Mouse (Mus musculus) liver, embryonic 15.5 days (tissue): ENCODE measurements around the gene Pml. TPM values are rescaled to one million over a fixed set of nuclear protein-coding genes. Genes with fewer than 3 reads are reported as not detected.
"Not testable (repeated sequence)": the region's sequence is repeated elsewhere in the genome, so short reads cannot be mapped to it uniquely, and the experiment has no call there.

Source experiments
- ATAC-seq: fragments of 200-750 bp; cut with Nextera tagmentation; 2 replicates; pipeline ENCODE4 v1.8.0; 2017; ENCODE audit warnings: moderate number of reproducible peaks, mild to moderate bottlenecking, moderate library complexity; ENCODE audit not compliant: insufficient read depth
- H3K27ac ChIP-seq: fragments of 300-500 bp; sonication (generic); replicated peaks from 2 replicates; pipeline ENCODE4 v1.5.1; 2015; ENCODE audit warnings: mild to moderate bottlenecking, inconsistent platforms
- H3K27me3 ChIP-seq: fragments of 300-500 bp; sonication (generic); 2 replicates; pipeline ENCODE4 v1.6.1; 2015; ENCODE audit warnings: mild to moderate bottlenecking, inconsistent platforms
- H3K36me3 ChIP-seq: fragments of 300-500 bp; sonication (generic); replicated peaks from 2 replicates; pipeline ENCODE4 v1.6.1; 2015; ENCODE audit warnings: moderate library complexity, mild to moderate bottlenecking, inconsistent platforms
- H3K4me1 ChIP-seq: fragments of 300-500 bp; sonication (generic); replicated peaks from 2 replicates; pipeline ENCODE4 v1.6.1; 2015; ENCODE audit warnings: inconsistent platforms
- H3K4me2 ChIP-seq: fragments of 300-500 bp; sonication (generic); 2 replicates; pipeline ENCODE4 v1.6.1; 2015; ENCODE audit warnings: moderate library complexity, mild to moderate bottlenecking, inconsistent platforms
- H3K4me3 ChIP-seq: fragments of 300-500 bp; sonication (generic); replicated peaks from 2 replicates; pipeline ENCODE4 v1.5.1; 2015; ENCODE audit warnings: mild to moderate bottlenecking, inconsistent platforms
- H3K9ac ChIP-seq: fragments of 300-500 bp; sonication (generic); 2 replicates; pipeline ENCODE4 v1.6.1; 2015; ENCODE audit warnings: moderate library complexity, mild to moderate bottlenecking, inconsistent platforms
- H3K9me3 ChIP-seq: fragments of 300-500 bp; sonication (generic); replicated peaks from 2 replicates; pipeline ENCODE4 v1.6.1; 2016; ENCODE audit warnings: inconsistent platforms
- WGBS: fragments of 180-500 bp; shearing (Covaris S2); methylation state at CpG from one replicate; pipeline ENCODE4 v1.1.7; 2015; ENCODE audit warnings: mixed read lengths; ENCODE audit not compliant: insufficient replicate concordance; 5-methylcytosine and 5-hydroxymethylcytosine counted together
- polyA plus RNA-seq: library from polyadenylated mRNA; unstranded; fragments of >200 nt; fragmentation: Nextera tagmentation; extraction: Ambion mirVana; gene quantifications from 2 replicates; pipeline ENCODE4 v1.2.1, GENCODE M21; 2015

The Pml gene
- polyA plus RNA-seq, 1 experiment from 2014 or later = 19.3 TPM

DNA sequence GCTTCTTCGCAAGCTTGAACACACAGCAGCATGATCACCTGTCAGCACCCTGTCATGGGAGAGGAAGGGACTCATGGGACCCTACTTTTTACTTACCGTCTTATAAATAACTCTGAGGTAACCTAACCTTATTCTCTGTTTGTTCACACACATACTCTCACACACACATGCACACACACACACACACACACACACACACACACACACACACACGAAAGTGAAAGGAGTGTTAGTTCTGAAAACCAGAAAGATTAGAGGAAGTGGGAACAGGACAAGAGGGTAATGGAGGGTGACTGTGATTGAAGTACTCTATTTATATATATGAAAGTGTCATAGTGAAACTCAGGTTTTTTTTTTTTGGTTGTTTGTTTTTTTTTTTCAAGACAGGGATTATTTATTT is 21.5 kb upstream of the Pml start:
- no peak for ATAC-seq
- 55% methylated on average over 3 of the region's 3 CpGs for WGBS
- H3K4me1 ChIP-seq = peaks cover 38% of the 10 kb centered on the region
- no peaks in the 10 kb centered on the region for H3K36me3 ChIP-seq
- no peak overlapping the region for H3K4me3 ChIP-seq
- H3K9me3 ChIP-seq = no peaks in the 10 kb centered on the region
- H3K4me2 ChIP-seq = no peak overlapping the region
- H3K27ac ChIP-seq = no peak overlapping the region
- no peaks in the 10 kb centered on the region for H3K27me3 ChIP-seq
- no peak overlapping the region for H3K9ac ChIP-seq

DNA sequence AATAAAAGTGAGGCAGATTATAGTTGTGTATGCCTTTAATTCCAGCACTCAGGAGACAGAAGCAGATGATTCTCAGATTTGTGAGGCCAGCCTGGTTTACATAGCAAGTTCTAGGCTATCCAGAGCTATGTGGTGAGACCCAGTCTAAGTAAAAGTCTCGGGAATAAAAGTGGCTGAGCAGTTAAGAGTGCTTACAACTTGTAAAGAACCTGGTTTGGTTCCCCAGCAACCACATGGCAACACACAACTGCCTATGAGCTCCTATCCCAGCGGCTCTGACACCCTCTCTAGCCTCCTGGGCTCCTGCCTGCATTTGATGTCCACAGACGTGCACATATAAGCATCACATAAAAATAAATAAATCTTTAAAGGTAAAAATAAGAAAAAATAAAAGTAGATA is 20.5 kb upstream of the Pml start:
- Histone ChIP-seq H3K9ac (no peak overlapping the region), H3K9me3 (no peaks in the 10 kb centered on the region), H3K36me3 (no peaks in the 10 kb centered on the region), H3K4me1 (peaks cover 31% of the 10 kb centered on the region), H3K27me3 (no peaks in the 10 kb centered on the region), H3K4me3 (no peak overlapping the region), H3K4me2 (no peak overlapping the region), H3K27ac (no peak overlapping the region)
- no peak for ATAC-seq
- WGBS = 37% methylated on average over 3 of the region's 3 CpGs

DNA sequence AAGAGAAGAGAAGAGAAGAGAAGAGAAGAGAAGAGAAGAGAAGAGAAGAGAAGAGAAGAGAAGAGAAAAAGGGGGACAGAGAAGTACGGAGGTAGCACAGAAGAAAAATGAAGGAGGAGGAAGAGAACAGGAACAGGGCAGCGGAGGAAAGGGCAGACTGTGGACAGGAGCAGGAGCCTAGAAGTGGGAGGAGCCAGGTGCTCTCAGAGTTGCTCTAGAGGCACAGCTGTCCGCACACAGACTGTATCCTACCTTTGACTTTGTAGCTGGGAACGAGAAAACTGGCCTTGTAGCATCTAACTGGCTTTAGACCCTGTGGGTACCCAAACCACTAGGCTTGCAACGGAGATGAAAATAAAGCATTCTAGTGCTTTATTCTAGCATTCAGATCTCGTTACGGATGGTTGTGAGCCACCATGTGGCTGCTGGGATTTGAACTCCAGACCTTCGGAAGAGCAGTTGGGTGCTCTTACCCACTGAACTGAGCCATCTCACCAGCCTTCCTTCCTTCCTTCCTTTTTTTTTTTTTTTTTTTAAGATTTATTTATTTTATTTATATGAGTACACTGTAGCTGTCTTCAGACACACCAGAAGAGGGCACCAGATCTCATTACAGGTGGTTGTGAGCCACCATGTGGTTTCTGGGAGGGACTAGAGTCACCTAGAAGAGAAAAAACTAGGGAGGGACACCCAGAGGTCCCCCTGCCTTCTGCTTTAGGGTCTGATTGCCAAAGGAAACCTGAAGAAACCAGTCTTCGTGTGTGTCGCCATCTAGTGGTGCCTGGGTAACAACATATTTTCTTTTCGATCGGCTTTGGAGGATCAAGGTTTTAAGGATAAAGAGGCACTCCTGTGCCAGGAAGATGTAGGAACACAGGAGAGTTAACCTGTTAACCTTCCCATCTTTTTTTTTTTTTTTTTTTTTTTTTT is 19.1 kb upstream of the Pml start:
- Histone ChIP-seq H3K4me2 (no peak overlapping the region), H3K27me3 (no peaks in the 10 kb centered on the region), H3K9me3 (no peaks in the 10 kb centered on the region), H3K27ac (no peak overlapping the region), H3K4me3 (no peak overlapping the region), H3K9ac (no peak overlapping the region), H3K4me1 (peaks cover 21% of the 10 kb centered on the region), H3K36me3 (no peaks in the 10 kb centered on the region)
- WGBS = 34% methylated on average over 12 of the region's 12 CpGs
- no peak for ATAC-seq

DNA sequence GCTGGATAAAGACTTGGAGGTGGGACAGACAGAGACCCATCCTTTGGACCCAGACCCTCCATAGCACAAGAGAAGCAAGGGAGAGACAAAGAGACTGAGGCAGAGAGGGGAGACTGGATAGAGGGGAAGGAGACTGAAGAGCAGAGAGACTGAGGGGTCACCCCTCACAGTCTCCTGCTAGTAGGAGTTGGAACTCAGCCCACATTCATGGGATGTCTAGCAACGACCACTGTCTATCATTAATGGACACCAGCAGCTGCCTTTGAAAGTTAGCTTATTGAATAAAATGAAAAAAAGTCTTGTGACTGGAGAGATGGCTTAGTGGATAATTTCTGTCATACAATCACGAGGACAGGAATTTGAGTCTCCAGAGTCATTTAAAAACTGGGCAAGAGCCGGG is 17.5 kb upstream of the Pml start:
- no peak overlapping the region for H3K4me3 ChIP-seq
- H3K9me3 ChIP-seq = no peaks in the 10 kb centered on the region
- H3K36me3 ChIP-seq = no peaks in the 10 kb centered on the region
- H3K9ac ChIP-seq = no peak overlapping the region
- H3K4me2 ChIP-seq = no peak overlapping the region
- no peak for ATAC-seq
- 61% methylated on average over 3 of the region's 3 CpGs for WGBS
- H3K27me3 ChIP-seq = no peaks in the 10 kb centered on the region
- no peak overlapping the region; the same call in 1 of the 2 replicates for H3K27ac ChIP-seq
- peaks cover 21% of the 10 kb centered on the region for H3K4me1 ChIP-seq

DNA sequence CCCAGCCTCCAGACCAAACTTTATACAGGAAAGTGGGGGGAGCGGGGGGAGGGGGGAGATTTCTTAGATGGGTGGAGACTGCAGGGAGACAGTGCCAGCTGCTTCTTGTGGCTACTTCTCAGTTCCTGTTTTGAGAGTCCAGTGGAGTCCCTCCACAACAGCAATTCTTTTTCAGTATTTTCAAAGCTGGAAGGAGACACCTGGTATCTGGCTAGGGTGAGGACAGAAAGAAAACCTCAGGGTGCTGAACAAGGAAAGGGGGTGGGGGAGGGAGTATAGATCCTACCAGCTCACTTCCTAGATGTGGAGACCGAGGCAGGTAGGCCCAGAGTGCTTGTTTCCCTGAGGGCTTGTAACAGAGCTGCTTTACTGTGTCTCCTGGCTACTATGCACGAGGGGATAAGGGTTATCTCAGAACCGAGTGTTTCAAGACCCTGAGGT is 17.0 kb upstream of the Pml start:
- Histone ChIP-seq H3K9me3 (no peaks in the 10 kb centered on the region), H3K4me2 (no peak overlapping the region), H3K9ac (no peak overlapping the region), H3K36me3 (no peaks in the 10 kb centered on the region), H3K4me1 (peaks cover 21% of the 10 kb centered on the region), H3K27ac (no peak overlapping the region; the same call in 1 of the 2 replicates), H3K27me3 (no peaks in the 10 kb centered on the region), H3K4me3 (no peak overlapping the region)
- no peak for ATAC-seq
- WGBS = 10% methylated on average over 4 of the region's 4 CpGs

DNA sequence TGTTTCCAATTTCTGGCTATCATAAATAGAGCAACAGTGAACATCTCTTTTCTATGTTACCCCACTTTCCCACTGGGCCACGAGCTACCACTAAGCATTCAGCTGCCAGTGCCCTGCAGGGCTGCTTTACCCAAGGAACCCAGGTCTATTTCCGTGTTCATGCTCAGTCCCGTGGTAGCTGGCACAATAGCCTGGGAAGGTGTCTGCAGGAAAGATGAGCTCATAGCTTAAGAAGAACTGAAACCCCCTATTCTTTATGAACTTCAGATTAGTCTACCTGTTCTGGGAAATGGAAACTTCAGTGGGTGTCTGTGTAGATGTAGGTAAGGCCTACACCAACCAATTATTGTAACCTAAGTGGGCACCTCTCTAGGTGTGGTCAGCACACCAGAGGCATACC is 15.8 kb upstream of the Pml start:
- Histone ChIP-seq H3K27me3 (no peaks in the 10 kb centered on the region), H3K9ac (no peak overlapping the region), H3K9me3 (no peaks in the 10 kb centered on the region), H3K27ac (no peak overlapping the region), H3K36me3 (no peaks in the 10 kb centered on the region), H3K4me2 (no peak overlapping the region), H3K4me1 (peaks cover 21% of the 10 kb centered on the region), H3K4me3 (no peak overlapping the region)
- 48% methylated on average over 3 of the region's 3 CpGs for WGBS
- ATAC-seq = no peak

DNA sequence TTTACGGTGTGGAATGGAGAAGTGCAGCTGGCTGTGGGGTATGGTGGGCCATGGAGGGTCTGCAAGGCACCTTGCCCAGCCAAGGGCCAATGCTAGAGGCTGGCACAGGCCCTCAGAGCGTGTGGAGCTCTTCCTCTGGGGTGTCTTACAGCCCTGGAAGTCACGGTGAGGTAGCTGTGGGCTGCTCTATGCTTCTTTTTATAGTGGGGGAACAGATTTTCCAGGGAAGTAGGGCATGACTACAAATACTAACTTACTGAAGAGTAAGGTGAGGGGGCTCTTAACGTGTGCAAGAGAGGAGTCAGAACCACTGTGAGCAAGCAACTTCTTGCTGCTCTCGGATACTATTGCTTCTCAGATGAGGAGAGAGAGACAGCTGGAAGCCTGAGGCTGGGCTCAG is 12.9 kb upstream of the Pml start:
- H3K36me3 ChIP-seq = 0 out of 2 replicates have a peak, but pooled peaks cover 3% of the 10 kb centered on the region
- WGBS = 75% methylated on average over 5 of the region's 5 CpGs
- H3K4me2 ChIP-seq = no peak overlapping the region

DNA sequence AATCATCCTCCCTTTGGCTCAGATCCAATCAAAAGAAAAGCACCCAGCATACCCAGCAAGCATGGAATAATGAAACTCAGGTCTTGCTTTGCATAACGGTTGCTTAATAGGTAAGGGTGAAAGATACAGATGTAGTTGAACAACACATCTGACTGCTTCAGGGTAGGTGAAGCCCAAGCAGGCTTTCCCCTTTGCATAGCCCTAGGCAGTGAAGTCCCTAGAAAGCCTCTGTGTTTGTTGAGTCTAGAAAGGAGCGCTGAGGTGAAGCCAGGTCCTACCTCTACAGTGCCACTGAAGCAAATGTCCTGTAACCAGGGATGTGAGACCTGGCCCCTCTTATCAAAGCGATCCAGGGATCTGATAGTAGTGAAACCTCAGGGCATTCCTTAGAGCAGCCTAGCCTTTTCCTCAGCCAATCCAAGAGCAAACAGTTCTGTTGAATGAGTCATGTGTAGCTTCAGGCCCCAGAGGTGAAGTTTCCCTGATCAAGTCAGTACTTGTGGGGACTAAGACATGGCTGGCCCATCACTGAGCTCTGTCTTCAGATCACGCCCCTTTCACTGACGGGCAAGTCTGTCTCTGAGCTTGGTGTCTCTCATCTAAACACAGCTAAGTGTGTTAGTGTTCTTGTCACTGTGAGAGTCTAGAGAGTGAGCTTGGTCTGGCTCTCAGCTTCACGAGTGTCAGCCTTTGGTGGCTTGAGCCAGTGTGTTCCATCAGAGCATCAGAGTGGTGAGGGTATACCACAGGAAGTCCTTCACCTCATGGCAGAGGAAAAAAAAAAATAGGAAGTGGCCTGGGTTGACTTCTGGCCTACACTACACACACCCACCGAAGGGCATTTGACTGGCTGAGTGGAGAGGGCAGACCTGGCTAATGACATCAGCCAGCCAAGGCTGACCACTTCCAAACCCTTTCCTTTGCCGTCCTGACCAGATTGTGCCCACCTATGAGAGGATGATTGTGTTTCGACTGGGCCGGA is 6.4 kb upstream of the Pml start:
- Histone ChIP-seq H3K9me3 (no peaks in the 10 kb centered on the region), H3K27me3 (no peaks in the 10 kb centered on the region), H3K27ac (no peak overlapping the region), H3K4me3 (no peak overlapping the region), H3K4me2 (no peak overlapping the region), H3K36me3 (peaks cover 3% of the 10 kb centered on the region; the same call in 1 of the 2 replicates), H3K4me1 (peaks cover 42% of the 10 kb centered on the region), H3K9ac (no peak overlapping the region)
- no peak for ATAC-seq
- WGBS = 59% methylated on average over 10 of the region's 10 CpGs

More for the DNA sequence above, 12.9 kb upstream of the Pml start:
- ATAC-seq = no peak
- Histone ChIP-seq H3K9ac (no peak overlapping the region), H3K27ac (no peak overlapping the region), H3K9me3 (no peaks in the 10 kb centered on the region), H3K27me3 (no peaks in the 10 kb centered on the region), H3K4me1 (peaks cover 10% of the 10 kb centered on the region), H3K4me3 (no peak overlapping the region)

DNA sequence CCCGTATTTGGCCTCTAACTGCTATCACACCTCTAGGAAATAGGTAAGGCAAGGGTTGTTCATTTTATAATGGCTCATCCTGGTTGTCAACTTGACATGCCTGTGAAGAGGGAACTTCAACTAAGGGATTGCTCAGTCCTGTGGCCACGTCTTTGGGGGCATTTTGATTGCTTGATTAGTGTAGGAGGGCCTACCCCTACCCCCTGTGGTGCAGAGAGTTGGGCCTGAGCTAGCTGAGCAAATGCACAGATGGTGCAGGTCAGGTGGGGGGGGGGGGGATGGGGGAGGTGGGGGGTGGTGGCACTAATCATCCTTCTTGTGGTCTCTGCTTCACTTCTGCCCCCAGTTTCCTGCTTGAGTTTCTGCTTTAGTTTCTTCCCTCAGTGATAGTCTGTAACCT is 5.5 kb upstream of the Pml start:
- H3K9ac ChIP-seq = no peak overlapping the region
- no peak overlapping the region for H3K4me3 ChIP-seq
- no peaks in the 10 kb centered on the region for H3K9me3 ChIP-seq
- WGBS = 39% methylated on average over 2 of the region's 2 CpGs
- H3K27me3 ChIP-seq = no peaks in the 10 kb centered on the region
- H3K27ac ChIP-seq = no peak overlapping the region
- ATAC-seq = no peak
- peaks cover 50% of the 10 kb centered on the region for H3K4me1 ChIP-seq
- H3K4me2 ChIP-seq = no peak overlapping the region
- H3K36me3 ChIP-seq = peaks cover under 1% of the 10 kb centered on the region; the same call in 1 of the 2 replicates

DNA sequence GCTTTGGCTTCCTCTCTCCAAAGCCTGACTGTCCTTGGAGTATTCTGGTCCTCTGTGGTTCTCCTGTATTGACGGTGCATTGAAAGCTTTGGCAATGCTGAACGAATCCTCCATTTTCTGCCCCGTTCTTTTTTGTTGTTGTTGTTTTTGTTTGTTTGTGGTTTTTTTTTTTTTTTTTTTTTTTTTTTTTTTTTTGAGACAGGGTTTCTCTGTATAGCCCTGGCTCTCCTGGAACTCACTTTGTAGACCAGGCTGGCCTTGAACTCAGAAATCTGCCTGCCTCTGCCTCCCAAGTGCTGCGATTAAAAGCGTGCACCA is 4.2 kb upstream of the Pml start:
- H3K4me2 ChIP-seq = peak overlapping the region; percentile 96
- H3K27ac ChIP-seq = peak overlapping the region; percentile 86
- H3K27me3 ChIP-seq, ATAC-seq, H3K9me3 ChIP-seq, H3K36me3 ChIP-seq: not testable (repeated sequence)
- peak overlapping the region; percentile 76 for H3K9ac ChIP-seq
- peak overlapping the region; percentile 66 for H3K4me3 ChIP-seq
- WGBS = 59% methylated on average over 5 of the region's 5 CpGs
- H3K4me1 ChIP-seq = peaks cover 56% of the 10 kb centered on the region
